In genomic region chr11:67657685-67658382, GRCm38 (mm10) we compare ENCODE assay signal across 1 mouse cellular context.
TF ChIP-seq lines count a peak whose summit lies in the region.

No protein-coding gene starts in this region.

TF ChIP-seq in CH12.LX, 34 proteins besides CTCF, POLR2A, EP300 and RAD21 (continued from another document):
- TF ChIP-seq E2F4 (IDR thresholded peaks at IDR 0.05; ENCODE audit: insufficient replicate concordance, low read depth, low read length) (no peak), ZMIZ1 (IDR thresholded peaks at IDR 0.05; ENCODE audit: low read depth, low read length) (no peak)
